Comparison of ENCODE assay signal across 20 mouse cellular contexts in the genomic region with DNA sequence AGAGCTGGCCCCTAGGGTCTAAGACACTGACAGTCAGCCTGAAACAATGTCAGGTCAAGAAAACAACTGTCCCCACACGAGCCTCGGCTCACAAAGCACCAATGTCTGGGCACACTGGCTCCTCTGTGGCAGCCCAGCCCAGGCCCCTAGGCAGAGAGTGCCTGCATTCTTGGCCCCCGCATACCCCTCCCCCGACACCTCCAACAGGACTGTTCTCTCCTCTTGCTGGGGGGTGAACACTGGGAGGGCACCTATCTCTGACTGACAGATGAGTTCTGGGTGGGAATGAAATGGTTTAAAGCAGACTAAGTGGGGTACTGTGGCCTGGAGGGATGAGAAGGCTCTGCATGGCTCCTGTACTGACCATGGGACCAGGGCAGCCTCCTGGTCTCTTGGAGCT. TPM values are rescaled to one million over a fixed set of nuclear protein-coding genes. Genes with fewer than 3 reads are reported as not detected.
DNase-seq lines count a peak whose midpoint lies in the region; ATAC-seq lines count a peak whose summit lies in the region.
"Had no signal": no experiment of that assay in that cellular context is flagged by ENCODE, and none has a peak within 500 bp of the region (broad histone marks: within the 10 kb centered on the region; RNA-seq: fewer than 3 reads in every experiment).

No protein-coding gene starts in this region.

- peaks cover 22% of the 10 kb centered on the region; the same call in 1 of the 2 replicates for H3K27me3 ChIP-seq in heart, embryonic 12.5 days (replicated peaks)
- peaks cover 31% of the 10 kb centered on the region for H3K27me3 ChIP-seq in liver, embryonic 13.5 days
- H3K27me3 ChIP-seq: embryonic facial prominence, embryonic 13.5 days; forebrain, embryonic 12.5 days; hindbrain, embryonic 12.5 days; lung, embryonic 15.5 days; midbrain, embryonic 15.5 days had no signal

- H3K36me3 ChIP-seq in heart, embryonic 12.5 days, result no peaks in the 10 kb centered on the region
- peaks cover 34% of the 10 kb centered on the region for H3K36me3 ChIP-seq in liver, embryonic 13.5 days
- H3K36me3 ChIP-seq: embryonic facial prominence, embryonic 13.5 days; forebrain, embryonic 12.5 days; heart, embryonic 15.5 days; hindbrain, embryonic 12.5 days; lung, embryonic 15.5 days; midbrain, embryonic 15.5 days had no signal

- no peak overlapping the region for H3K4me3 ChIP-seq in heart, embryonic 12.5 days
- peak overlapping the region; percentile 48 for H3K4me3 ChIP-seq in liver, embryonic 13.5 days (replicated peaks)
- H3K4me3 ChIP-seq: embryonic facial prominence, embryonic 13.5 days; forebrain, embryonic 12.5 days; heart, embryonic 15.5 days; hindbrain, embryonic 12.5 days; lung, embryonic 15.5 days; midbrain, embryonic 15.5 days had no signal

- peak overlapping the region; percentile 73; the same call in 1 of the 2 replicates for H3K27ac ChIP-seq in heart, embryonic 12.5 days (ENCODE audit: poor library complexity, severe bottlenecking)
- peak overlapping the region; percentile 98 for H3K27ac ChIP-seq in liver, embryonic 13.5 days
- H3K27ac ChIP-seq: embryonic facial prominence, embryonic 13.5 days; forebrain, embryonic 12.5 days; heart, embryonic 15.5 days; hindbrain, embryonic 12.5 days; kidney, postnatal 0 days; lung, embryonic 15.5 days; midbrain, embryonic 15.5 days had no signal

- DNase-seq in heart, adult 8-10 months (ENCODE audit: low spot score), result no peak
- DNase-seq in spleen, postnatal 10 days (ENCODE audit: low spot score in 2 of 2), result peak; percentile 60 to 76
- DNase-seq in spleen, postnatal 36 days (ENCODE audit: low spot score in 2 of 2), result no peak
- peak; percentile 61 for DNase-seq in liver, embryonic 13.5 days
- no peak for DNase-seq in adrenal gland, postnatal 10 days
- no peak for DNase-seq in lung, postnatal 25 days (ENCODE audit: low spot score)
- DNase-seq: adrenal gland, postnatal 14 days; cerebellum, adult 18-20 months; gastrocnemius, postnatal 36 days; thymus, postnatal 36 days had no signal

- ATAC-seq in heart, embryonic 12.5 days (ENCODE audit: insufficient number of reproducible peaks, low FRiP score), result peak; percentile 27; the same call in 1 of the 2 replicates
- peak; percentile 6 for ATAC-seq in liver, embryonic 13.5 days (ENCODE audit: low read depth)
- ATAC-seq: midbrain, embryonic 15.5 days had no signal

- no peaks in the 10 kb centered on the region for H3K9me3 ChIP-seq in heart, embryonic 12.5 days (replicated peaks)
- no peaks in the 10 kb centered on the region for H3K9me3 ChIP-seq in liver, embryonic 13.5 days (replicated peaks)
- H3K9me3 ChIP-seq: embryonic facial prominence, embryonic 13.5 days; forebrain, embryonic 12.5 days; heart, embryonic 15.5 days; hindbrain, embryonic 12.5 days; lung, embryonic 15.5 days; midbrain, embryonic 15.5 days had no signal

- peaks cover 6% of the 10 kb centered on the region; the same call in 1 of the 2 replicates for H3K4me1 ChIP-seq in heart, embryonic 12.5 days (replicated peaks)
- H3K4me1 ChIP-seq in liver, embryonic 13.5 days (replicated peaks), result peaks cover 77% of the 10 kb centered on the region
- H3K4me1 ChIP-seq: forebrain, embryonic 12.5 days; lung, embryonic 15.5 days; midbrain, embryonic 15.5 days had no signal

- H3K4me2 ChIP-seq in heart, embryonic 12.5 days, result no peak overlapping the region; the same call in 1 of the 2 replicates
- H3K4me2 ChIP-seq in liver, embryonic 13.5 days, result peak overlapping the region; percentile 72
- H3K4me2 ChIP-seq: embryonic facial prominence, embryonic 13.5 days; forebrain, embryonic 12.5 days; heart, embryonic 15.5 days; hindbrain, embryonic 12.5 days; lung, embryonic 15.5 days; midbrain, embryonic 15.5 days had no signal

- 0 out of 2 replicates have a peak overlapping the region, but pooled peaks have one; percentile 6 for H3K9ac ChIP-seq in heart, embryonic 12.5 days
- peak overlapping the region; percentile 93 for H3K9ac ChIP-seq in liver, embryonic 13.5 days
- H3K9ac ChIP-seq: embryonic facial prominence, embryonic 13.5 days; forebrain, embryonic 12.5 days; heart, embryonic 15.5 days; hindbrain, embryonic 12.5 days; lung, embryonic 15.5 days; midbrain, embryonic 15.5 days had no signal

- 38% methylated on average over 4 of the region's 4 CpGs for WGBS in heart, embryonic 12.5 days
- WGBS in liver, embryonic 13.5 days (ENCODE audit: insufficient replicate concordance), result 27% methylated on average over 4 of the region's 4 CpGs

RNA-seq across cellular contexts. Expression of a gene that starts 0.3 kb away (rescaled TPM):
- 114 and 116 TPM in 2 replicates for polyA plus RNA-seq in heart, embryonic 12.5 days (2016; fragmentation: Nextera tagmentation; extraction: Ambion mirVana)
- 1 to 10 TPM in 2 of 4 experiments, under 1 TPM in 2; 0.19 to 4.5 (median 1.5) TPM for total RNA-seq in heart, adult 8-10 months (2022)
- polyA plus RNA-seq in liver, embryonic 13.5 days (2015; fragmentation: Nextera tagmentation; extraction: Ambion mirVana), result 734 and 914 TPM in 2 replicates
- 10 to 100 TPM; 26.6 to 64.2 TPM for total RNA-seq in adrenal gland, postnatal 10 days (2021)
- polyA plus RNA-seq: small intestine, adult 2 months; testis, adult 2 months had no signal

RNA-seq across cellular contexts. Expression of a gene that starts 27.5 kb away (rescaled TPM):
- 1.7 and 1.8 TPM in 2 replicates for polyA plus RNA-seq in heart, embryonic 12.5 days (2016; fragmentation: Nextera tagmentation; extraction: Ambion mirVana)
- under 1 TPM in 1 of 4 experiments, not detected in 3; 0.16 TPM for total RNA-seq in heart, adult 8-10 months (2022)
- polyA plus RNA-seq in liver, embryonic 13.5 days (2015; fragmentation: Nextera tagmentation; extraction: Ambion mirVana), result 1.5 and 1.7 TPM in 2 replicates
- 10 to 100 TPM; 21.2 to 34.3 TPM for total RNA-seq in adrenal gland, postnatal 10 days (2021)
- total RNA-seq: gastrocnemius, postnatal 36 days had no signal

RNA-seq across cellular contexts. Expression of a gene that starts 42.0 kb away (rescaled TPM):
- polyA plus RNA-seq in heart, embryonic 12.5 days (2016; fragmentation: Nextera tagmentation; extraction: Ambion mirVana), result 253 and 260 TPM in 2 replicates
- 100 to 1,000 TPM; 174 to 204 (median 197) TPM for total RNA-seq in heart, adult 8-10 months (2022)
- polyA plus RNA-seq in liver, embryonic 13.5 days (2015; fragmentation: Nextera tagmentation; extraction: Ambion mirVana), result 388 and 390 TPM in 2 replicates
- total RNA-seq in adrenal gland, postnatal 10 days (2021), result 100 to 1,000 TPM; 327 to 377 TPM

RNA-seq across cellular contexts. Expression of a gene that starts 46.2 kb away (rescaled TPM):
- 65.4 and 68.6 TPM in 2 replicates for polyA plus RNA-seq in heart, embryonic 12.5 days (2016; fragmentation: Nextera tagmentation; extraction: Ambion mirVana)
- 10 to 100 TPM; 48.6 to 59.7 (median 52.1) TPM for total RNA-seq in heart, adult 8-10 months (2022)
- 70.0 and 81.5 TPM in 2 replicates for polyA plus RNA-seq in liver, embryonic 13.5 days (2015; fragmentation: Nextera tagmentation; extraction: Ambion mirVana)
- 100 to 1,000 TPM in 1 of 2 experiments, 10 to 100 TPM in 1; 96.3 to 100 TPM for total RNA-seq in adrenal gland, postnatal 10 days (2021)

Comparison
In these comparisons a context has a peak if more than half of its experiments do, and no peak if none do; other contexts are left out.
1. DNase-seq: peak in spleen, postnatal 10 days (2 of 2) and liver, embryonic 13.5 days (single experiment); none in heart, adult 8-10 months (single experiment), spleen, postnatal 36 days (0 of 2), adrenal gland, postnatal 10 days (single experiment) and lung, postnatal 25 days (single experiment).
2. RNA of a gene that starts 0.3 kb away (total RNA-seq): 26.6 to 64.2 TPM in adrenal gland, postnatal 10 days; 0.19 to 4.5 TPM in heart, adult 8-10 months; every median in the first group is over 4 times any median in the second.
3. RNA of a gene that starts 27.5 kb away (total RNA-seq): 21.2 to 34.3 TPM in adrenal gland, postnatal 10 days; 0.16 TPM in heart, adult 8-10 months; every median in the first group is over 10 times any median in the second.